Mouse (Mus musculus): ENCODE data around the gene Fnip2. TPM values are rescaled to one million over a fixed set of nuclear protein-coding genes. Genes with fewer than 3 reads are reported as not detected.

Gene Fnip2
- total and polyA plus RNA-seq, 3 experiments, result 4.2 to 28.1 (median 12.2) TPM

DNA sequence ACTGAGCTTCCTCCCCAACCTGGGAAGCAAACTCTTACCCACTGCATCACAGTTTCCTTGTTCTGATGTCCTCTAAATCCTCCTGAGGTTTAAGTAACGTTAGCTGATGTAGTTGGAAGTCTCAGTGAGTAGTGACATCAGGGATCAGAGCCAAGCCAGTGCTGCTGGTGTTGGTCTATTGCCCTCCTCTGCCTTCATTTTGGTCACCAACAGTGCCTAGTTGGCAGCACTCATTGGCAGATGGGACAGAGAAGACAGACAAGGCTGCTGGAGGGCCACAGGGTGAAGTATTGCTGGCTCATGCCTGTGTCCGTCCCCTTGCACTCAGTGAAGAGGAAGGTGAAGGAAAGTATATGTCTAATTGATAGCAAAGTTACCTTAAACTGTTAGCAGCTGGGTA is 91.6 kb downstream of the Fnip2 start:
- Histone ChIP-seq H3K27me3 (ENCODE audit: control insufficient read depth, insufficient read depth, low read length) (no peaks in the 10 kb centered on the region), H3K9ac (ENCODE audit: low read depth, low read length) (no peak overlapping the region), H3K4me3 (no peak overlapping the region), H3K4me1 (ENCODE audit: control insufficient read depth, insufficient read depth, low read length) (peaks cover 4% of the 10 kb centered on the region), H3K36me3 (ENCODE audit: control insufficient read depth, insufficient read depth, low read length) (peaks cover 13% of the 10 kb centered on the region), H3K27ac (peak overlapping the region; percentile 71), H3K79me2 (replicated peaks; ENCODE audit: control insufficient read depth, insufficient read depth, low read length) (no peaks in the 10 kb centered on the region)
- peak; percentile 28 to 47 for DNase-seq
- intact Hi-C loops (cut with DNase I), result loop anchor here (10.0 kb wide), 1 partner anchor 251 kb away; no protein-coding TSS in a partner anchor
- TF ChIP-seq EP300 (IDR thresholded peaks at IDR 0.05; ENCODE audit: insufficient read depth, low read depth, low read length) (no peak), CTCF (IDR thresholded peaks at IDR 0.05) (no peak), POLR2A (IDR thresholded peaks at IDR 0.05; ENCODE audit: insufficient read depth, low read depth, low read length) (no peak)
- 39% methylated on average over 2 of the region's 2 CpGs for WGBS

DNA sequence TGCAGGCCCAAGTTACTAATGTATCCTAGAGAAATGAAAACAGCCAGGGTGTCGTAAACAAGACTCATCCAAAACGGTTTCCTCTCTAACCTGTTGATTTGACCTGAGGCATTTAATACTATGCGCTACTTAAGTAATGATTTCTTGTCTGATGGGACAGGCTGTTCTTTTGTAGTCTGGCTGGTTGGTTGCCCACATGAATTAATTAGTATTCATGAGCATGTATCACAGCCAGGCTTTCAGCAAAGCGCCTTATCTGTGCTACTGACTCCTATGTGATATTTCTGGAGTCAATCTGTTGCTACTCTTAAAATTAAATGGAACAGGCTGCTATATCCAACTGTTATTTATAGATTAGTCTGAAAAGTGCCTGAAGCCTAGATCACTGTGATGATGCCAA is 92.7 kb downstream of the Fnip2 start:
- DNase-seq, result no peak
- intact Hi-C loops (cut with DNase I), result loop anchor here (10.0 kb wide), 1 partner anchor 250 kb away; no protein-coding TSS in a partner anchor
- Histone ChIP-seq H3K27ac (peak overlapping the region; percentile 71), H3K9ac (ENCODE audit: low read depth, low read length) (no peak overlapping the region), H3K79me2 (replicated peaks; ENCODE audit: control insufficient read depth, insufficient read depth, low read length) (no peaks in the 10 kb centered on the region), H3K36me3 (ENCODE audit: control insufficient read depth, insufficient read depth, low read length) (peaks cover 13% of the 10 kb centered on the region), H3K27me3 (ENCODE audit: control insufficient read depth, insufficient read depth, low read length) (no peaks in the 10 kb centered on the region), H3K4me1 (ENCODE audit: control insufficient read depth, insufficient read depth, low read length) (peaks cover 4% of the 10 kb centered on the region), H3K4me3 (no peak overlapping the region)
- 52% methylated on average over 4 of the region's 4 CpGs for WGBS
- TF ChIP-seq POLR2A (IDR thresholded peaks at IDR 0.05; ENCODE audit: insufficient read depth, low read depth, low read length), result no peak
- TF ChIP-seq CTCF (IDR thresholded peaks at IDR 0.05), result no peak
- no peak for TF ChIP-seq EP300 (IDR thresholded peaks at IDR 0.05; ENCODE audit: insufficient read depth, low read depth, low read length)

DNA sequence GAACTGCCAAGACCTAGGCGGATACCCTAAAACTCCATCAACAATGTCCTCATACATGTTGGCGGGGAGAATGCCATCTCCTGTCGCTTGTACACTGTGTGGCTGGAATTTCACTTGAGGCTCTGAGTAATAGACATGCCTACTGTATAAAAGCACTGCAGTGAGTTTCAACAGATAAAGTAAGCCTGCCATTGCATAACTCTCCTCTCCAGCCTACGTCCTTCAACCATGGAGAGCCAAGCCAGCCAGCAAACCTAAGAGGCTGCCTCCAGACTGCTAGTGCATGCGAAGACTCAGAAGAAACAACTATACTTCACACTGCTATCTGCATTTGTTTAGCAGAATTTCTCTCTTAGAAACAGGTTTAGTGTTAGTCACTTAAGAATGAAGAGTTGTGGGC is 95.2 kb downstream of the Fnip2 start:
- Histone ChIP-seq H3K79me2 (replicated peaks; ENCODE audit: control insufficient read depth, insufficient read depth, low read length) (no peaks in the 10 kb centered on the region), H3K27me3 (ENCODE audit: control insufficient read depth, insufficient read depth, low read length) (no peaks in the 10 kb centered on the region), H3K4me3 (no peak overlapping the region), H3K9ac (ENCODE audit: low read depth, low read length) (no peak overlapping the region), H3K36me3 (ENCODE audit: control insufficient read depth, insufficient read depth, low read length) (peaks cover 11% of the 10 kb centered on the region), H3K27ac (peak overlapping the region; percentile 73), H3K4me1 (ENCODE audit: control insufficient read depth, insufficient read depth, low read length) (peaks cover 4% of the 10 kb centered on the region)
- intact Hi-C loops (cut with DNase I), result loop anchor here (10.0 kb wide), 1 partner anchor 248 kb away; no protein-coding TSS in a partner anchor
- DNase-seq, result no peak
- WGBS, result 78% methylated on average over 5 of the region's 5 CpGs
- TF ChIP-seq EP300 (IDR thresholded peaks at IDR 0.05; ENCODE audit: insufficient read depth, low read depth, low read length), result no peak
- no peak for TF ChIP-seq POLR2A (IDR thresholded peaks at IDR 0.05; ENCODE audit: insufficient read depth, low read depth, low read length)
- no peak for TF ChIP-seq CTCF (IDR thresholded peaks at IDR 0.05)

DNA sequence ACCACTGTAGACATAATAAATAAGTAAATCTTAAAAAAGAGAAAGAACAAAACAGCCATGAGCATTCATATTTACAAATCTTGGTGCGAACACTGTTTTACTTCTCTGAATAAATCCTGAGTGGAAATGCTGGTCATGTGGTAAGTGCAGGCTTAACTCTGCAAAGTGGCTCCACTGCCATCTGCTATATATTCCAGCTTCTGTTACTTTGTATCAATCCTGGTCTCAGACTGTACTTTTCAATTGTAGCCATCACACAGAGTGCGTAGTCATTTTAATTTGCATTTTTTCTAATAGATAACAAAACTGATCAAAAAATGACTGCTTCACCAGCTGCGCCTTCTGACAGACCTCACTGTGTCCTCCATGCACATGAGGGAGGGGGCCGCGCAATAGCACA is 98.2 kb downstream of the Fnip2 start:
- no peak overlapping the region for H3K27ac ChIP-seq
- H3K27me3 ChIP-seq (ENCODE audit: control insufficient read depth, insufficient read depth, low read length), result no peaks in the 10 kb centered on the region
- no peak for DNase-seq
- no peak overlapping the region for H3K4me3 ChIP-seq
- H3K79me2 ChIP-seq (replicated peaks; ENCODE audit: control insufficient read depth, insufficient read depth, low read length), result no peaks in the 10 kb centered on the region
- peaks cover 1% of the 10 kb centered on the region for H3K4me1 ChIP-seq (ENCODE audit: control insufficient read depth, insufficient read depth, low read length)
- WGBS, result 94% methylated on average over 5 of the region's 5 CpGs
- intact Hi-C loops (cut with DNase I), result no loop called here
- 0 out of 2 replicates have a peak, but pooled peaks cover 2% of the 10 kb centered on the region for H3K36me3 ChIP-seq (ENCODE audit: control insufficient read depth, insufficient read depth, low read length)
- TF ChIP-seq CTCF (IDR thresholded peaks at IDR 0.05), result no peak
- no peak for TF ChIP-seq EP300 (IDR thresholded peaks at IDR 0.05; ENCODE audit: insufficient read depth, low read depth, low read length)
- TF ChIP-seq POLR2A (IDR thresholded peaks at IDR 0.05; ENCODE audit: insufficient read depth, low read depth, low read length), result no peak
- H3K9ac ChIP-seq (ENCODE audit: low read depth, low read length), result no peak overlapping the region

DNA sequence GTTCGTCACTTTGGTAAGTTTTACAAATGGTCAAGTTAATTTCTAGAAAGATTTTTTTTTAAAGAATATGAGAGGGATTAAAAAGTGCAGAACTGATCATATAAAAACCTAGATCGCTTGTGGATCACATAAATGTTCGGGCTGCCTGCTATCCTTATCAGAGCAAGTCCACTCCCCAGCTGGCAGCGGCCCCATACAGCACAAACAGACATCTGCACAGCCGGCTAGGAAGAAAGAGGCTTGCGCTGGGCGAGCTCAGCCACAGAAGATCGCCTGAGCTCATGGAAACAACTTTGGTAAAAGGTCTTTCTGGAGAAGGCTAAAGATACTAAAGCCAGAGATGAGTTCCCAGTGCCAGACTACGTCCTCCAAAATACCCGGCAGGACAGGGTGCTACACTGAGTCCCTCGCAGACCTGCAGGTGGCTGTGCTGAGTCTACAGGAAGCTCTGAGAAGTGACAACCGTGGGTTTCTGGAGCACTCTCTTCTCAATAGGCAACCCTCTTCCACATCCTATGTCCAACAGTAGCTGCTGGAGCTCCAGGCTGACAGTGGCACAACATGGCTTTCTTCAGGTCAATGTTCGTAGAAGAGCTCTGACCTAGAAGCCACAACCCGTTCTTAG is 108.8 kb downstream of the Fnip2 start:
- Histone ChIP-seq H3K27ac (no peak overlapping the region), H3K9ac (ENCODE audit: low read depth, low read length) (no peak overlapping the region), H3K4me1 (ENCODE audit: control insufficient read depth, insufficient read depth, low read length) (no peaks in the 10 kb centered on the region), H3K79me2 (replicated peaks; ENCODE audit: control insufficient read depth, insufficient read depth, low read length) (no peaks in the 10 kb centered on the region), H3K36me3 (ENCODE audit: control insufficient read depth, insufficient read depth, low read length) (no peaks in the 10 kb centered on the region; the same call in 1 of the 2 replicates), H3K27me3 (ENCODE audit: control insufficient read depth, insufficient read depth, low read length) (no peaks in the 10 kb centered on the region), H3K4me3 (no peak overlapping the region)
- TF ChIP-seq POLR2A (IDR thresholded peaks at IDR 0.05; ENCODE audit: insufficient read depth, low read depth, low read length) (no peak), CTCF (IDR thresholded peaks at IDR 0.05) (no peak), EP300 (IDR thresholded peaks at IDR 0.05; ENCODE audit: insufficient read depth, low read depth, low read length) (no peak)
- no peak for DNase-seq
- 65% methylated on average over 14 of the region's 14 CpGs for WGBS
- intact Hi-C loops (cut with DNase I), result no loop called here

DNA sequence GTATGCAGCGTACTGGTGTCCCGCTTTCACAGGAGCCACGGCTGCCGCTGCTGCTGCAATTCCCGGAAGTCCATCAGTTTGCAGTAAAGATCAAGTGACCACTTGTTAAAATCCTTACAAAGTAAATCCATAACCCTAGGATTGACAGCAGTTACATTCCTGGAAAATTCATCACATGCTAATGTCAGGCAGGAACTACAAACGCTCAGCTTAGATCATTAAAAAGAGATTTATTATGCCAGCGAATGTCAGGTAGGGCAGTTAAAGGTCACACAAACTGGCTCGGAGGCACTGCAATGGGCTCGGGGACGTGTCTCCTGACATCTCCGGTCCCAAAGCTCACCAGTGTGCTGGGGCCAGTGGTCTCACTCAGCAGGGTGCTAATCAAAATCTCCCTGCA is 111.8 kb downstream of the Fnip2 start:
- Histone ChIP-seq H3K4me1 (ENCODE audit: control insufficient read depth, insufficient read depth, low read length) (no peaks in the 10 kb centered on the region), H3K79me2 (replicated peaks; ENCODE audit: control insufficient read depth, insufficient read depth, low read length) (no peaks in the 10 kb centered on the region), H3K4me3 (no peak overlapping the region), H3K27ac (no peak overlapping the region), H3K9ac (ENCODE audit: low read depth, low read length) (no peak overlapping the region), H3K36me3 (ENCODE audit: control insufficient read depth, insufficient read depth, low read length) (no peaks in the 10 kb centered on the region; the same call in 1 of the 2 replicates), H3K27me3 (ENCODE audit: control insufficient read depth, insufficient read depth, low read length) (no peaks in the 10 kb centered on the region)
- DNase-seq, result no peak
- intact Hi-C loops (cut with DNase I), result no loop called here
- 86% methylated on average over 11 of the region's 11 CpGs for WGBS
- no peak for TF ChIP-seq CTCF (IDR thresholded peaks at IDR 0.05)
- TF ChIP-seq POLR2A (IDR thresholded peaks at IDR 0.05; ENCODE audit: insufficient read depth, low read depth, low read length), result no peak
- no peak for TF ChIP-seq EP300 (IDR thresholded peaks at IDR 0.05; ENCODE audit: insufficient read depth, low read depth, low read length)
